Mouse (Mus musculus): Measurements from ENCODE around the gene Plekhj1. TPM values are rescaled to one million over a fixed set of nuclear protein-coding genes. Genes with fewer than 3 reads are reported as not detected.

The Plekhj1 gene
- total RNA-seq, 2 experiments from 2014 or later: 61.9 to 72.8 TPM

DNA sequence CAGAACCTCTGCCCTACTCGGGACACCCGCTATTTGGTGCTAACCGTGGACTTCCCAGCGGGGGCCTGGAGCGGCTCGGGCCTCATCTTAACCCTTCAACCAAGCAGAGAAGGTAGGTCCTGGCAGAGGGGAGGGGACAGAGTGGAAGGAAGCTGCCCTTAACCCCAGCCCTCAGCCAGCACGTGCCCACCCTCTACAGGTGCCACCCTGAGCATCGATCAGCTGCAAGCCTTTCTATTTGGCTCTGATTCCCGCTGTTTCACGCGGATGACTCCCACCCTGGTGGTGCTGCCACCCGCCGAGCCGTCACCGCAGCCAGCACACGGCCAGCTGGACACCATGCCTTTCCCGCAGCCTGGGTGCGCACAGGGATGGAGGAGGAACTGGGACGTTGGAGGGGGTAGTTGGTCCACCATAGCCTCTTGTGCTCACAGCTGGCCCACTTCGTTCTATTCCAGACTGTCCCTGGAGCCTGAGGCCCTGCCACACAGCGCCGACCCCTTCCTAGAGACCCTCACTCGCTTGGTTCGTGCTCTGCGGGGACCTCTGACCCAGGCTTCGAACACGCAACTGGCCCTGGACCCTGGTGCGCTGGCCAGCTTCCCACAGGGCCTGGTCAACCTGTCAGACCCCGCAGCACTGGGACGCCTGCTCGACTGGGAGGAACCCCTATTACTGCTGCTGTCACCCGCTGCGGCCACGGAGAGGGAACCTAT lies 8.1 kb upstream of the Plekhj1 start:
- DNase-seq (ENCODE audit: low spot score in 2 of 2): no peak

GRCm38 (mm10) chr10:80805925-80806324 lies 7.5 kb upstream of the Plekhj1 start:
- peak; percentile 86 to 87 for DNase-seq (ENCODE audit: low spot score in 2 of 2)

DNA sequence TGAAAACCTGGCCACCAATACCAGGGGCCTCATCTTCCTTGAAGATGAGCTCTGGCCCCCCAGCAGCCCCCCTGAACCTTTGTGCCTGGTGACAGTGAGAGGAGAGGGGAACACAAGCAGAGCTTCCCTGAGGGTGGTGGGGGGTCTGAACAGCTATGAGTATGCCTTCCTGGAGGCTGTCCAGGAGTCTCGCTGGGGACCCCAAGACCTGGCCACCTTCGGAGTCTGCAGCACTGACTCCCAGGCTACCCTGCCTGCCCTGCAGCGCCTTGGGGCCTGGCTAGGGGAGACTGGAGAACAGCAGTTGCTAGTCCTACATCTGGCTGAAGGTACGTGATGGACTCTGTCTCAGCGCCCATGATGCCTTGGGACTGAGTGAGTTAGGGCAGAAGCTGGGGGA lies 6.9 kb upstream of the Plekhj1 start:
- DNase-seq (ENCODE audit: low spot score in 2 of 2): peak in 1 of 2 experiments; percentile 20

DNA sequence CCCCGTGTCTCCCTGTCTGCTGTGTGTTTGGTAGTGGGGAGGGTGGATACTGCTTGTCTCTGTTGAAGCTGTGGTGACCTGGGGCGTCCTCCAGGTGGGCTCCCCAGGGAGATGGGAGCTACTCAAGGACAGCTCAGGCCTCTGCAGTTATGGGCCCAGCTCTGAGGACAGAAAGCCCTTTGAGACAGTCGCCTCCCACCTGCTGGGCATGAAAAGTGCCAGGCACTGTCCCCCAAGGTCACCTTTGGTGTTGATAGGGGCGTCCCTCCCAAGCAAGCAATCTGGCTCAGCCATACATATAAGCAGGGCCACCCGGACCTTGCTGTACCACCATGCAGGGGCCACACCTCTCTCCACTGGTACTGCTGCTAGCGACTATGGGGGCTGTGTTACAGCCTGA lies 6.5 kb upstream of the Plekhj1 start, which contains the start of gene Amh:
TSS of gene Amh (plus strand) at position 328 of the 400 bp plus-strand sequence.
- no peak for DNase-seq (ENCODE audit: low spot score in 2 of 2)

GRCm38 (mm10) chr10:80804340-80804739 lies 5.9 kb upstream of the Plekhj1 start:
- no peak for DNase-seq (ENCODE audit: low spot score in 2 of 2)

GRCm38 (mm10) chr10:80802996-80803395 lies 4.6 kb upstream of the Plekhj1 start:
- no peak for DNase-seq (ENCODE audit: low spot score in 2 of 2)

DNA sequence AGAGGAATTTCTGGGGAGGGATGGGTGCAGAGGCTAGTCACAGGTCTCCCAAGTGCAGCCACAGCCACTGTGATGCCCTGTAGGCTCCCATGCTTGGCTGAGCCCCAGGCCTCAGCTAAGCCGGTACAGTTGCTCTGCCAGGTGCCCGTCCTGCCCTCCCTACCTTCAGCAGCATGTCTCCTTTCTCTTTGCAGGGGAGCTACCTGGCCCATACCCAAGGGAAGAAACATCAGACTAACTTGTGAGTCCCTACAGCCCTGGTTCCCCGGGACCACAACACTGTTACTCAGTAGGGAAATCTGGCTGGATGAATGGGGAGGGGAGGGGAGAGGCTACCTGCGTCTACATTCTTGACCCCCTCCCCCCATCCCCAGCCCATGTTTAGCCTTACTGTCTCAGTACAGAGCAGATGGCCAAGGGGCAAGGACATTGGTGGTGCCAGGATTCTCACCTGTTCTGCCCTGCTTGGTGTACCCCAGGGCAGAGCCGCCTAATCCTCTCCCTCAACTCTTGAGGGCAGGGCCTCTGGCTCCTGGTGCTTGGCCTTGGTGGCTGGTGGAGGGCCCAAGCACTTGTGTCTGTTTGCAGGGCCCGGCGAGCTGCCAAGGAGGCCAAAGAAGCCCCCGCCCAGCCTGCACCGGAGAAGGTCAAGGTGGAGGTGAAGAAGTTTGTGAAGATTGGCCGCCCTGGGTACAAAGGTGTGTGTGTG lies 3.9 kb upstream of the Plekhj1 start:
- no peak for DNase-seq (ENCODE audit: low spot score in 2 of 2)

DNA sequence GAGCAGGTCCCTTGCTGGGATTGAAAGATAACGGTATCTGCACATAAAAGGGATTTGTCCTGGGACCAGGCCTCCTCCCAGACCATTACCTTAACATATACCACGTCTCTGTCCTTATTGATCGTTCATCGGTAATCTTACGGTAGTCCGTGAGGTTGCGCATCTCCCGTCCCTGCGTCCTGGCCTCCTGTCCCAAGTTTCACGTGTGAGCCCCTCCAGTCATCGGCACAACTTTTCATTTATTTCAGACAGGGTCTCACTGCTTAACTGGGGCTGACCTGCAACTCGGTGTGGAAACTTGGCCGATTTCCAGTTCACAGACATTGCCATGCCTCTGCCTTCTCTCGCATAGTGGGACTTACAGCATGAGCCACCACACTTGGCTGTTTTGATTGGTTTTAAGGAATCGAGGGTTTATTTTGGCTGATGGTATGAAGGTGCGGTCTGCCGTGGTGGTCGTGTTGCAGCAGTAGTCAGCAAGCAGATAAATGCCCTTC lies 692 bp upstream of the Plekhj1 start:
- DNase-seq (ENCODE audit: low spot score in 2 of 2): no peak

DNA sequence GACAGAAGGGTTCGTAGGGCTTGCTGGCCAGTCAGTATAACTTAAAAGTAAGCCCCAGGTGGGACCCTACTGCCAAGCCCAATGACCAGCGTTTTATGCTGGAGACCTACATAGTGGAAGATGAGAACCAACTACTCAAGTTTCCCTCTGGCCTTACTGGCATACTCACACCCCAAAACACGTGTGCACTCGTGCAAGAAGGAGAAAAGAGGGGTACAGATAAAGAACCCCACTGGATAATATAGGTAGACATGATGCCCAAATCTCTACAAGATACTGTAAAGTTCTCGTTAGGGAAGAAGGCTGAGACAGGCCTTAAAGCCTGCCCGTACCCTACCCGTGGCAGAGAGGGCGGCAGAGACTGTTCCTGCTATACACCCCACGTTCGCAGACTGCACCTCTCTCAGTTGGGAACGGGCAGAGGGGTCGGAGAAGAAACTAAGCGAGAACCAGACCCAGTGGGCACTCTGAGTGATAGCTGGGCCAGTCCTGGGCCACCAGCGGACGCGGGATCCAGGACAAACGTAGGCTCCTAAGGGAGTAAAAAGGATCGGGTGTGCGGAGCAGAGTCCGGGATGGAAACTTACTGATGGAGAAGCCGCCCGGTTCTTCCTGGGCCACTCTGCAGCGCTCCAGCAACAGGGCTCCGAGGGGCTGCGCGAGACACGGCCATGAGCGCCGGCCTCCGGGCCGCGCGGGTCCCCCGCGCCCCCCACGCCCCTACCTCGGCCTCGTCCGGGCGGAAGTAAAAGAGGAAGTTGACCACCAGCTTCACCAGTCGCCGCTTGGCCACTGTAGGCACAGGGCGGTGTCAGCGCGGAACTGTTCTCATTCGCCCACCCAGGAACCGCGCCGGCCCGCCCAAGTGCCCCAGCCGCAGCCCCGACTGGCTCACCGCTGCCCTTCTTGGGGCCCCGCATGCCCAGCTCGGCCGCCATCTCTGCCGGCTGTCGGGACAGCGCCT lies 958 bp downstream of the Plekhj1 start:
- no peak for DNase-seq (ENCODE audit: low spot score in 2 of 2)

- DNase-seq (ENCODE audit: low spot score in 2 of 2): no peak
Measured at GRCm38 (mm10) chr10:80796307-80796848, 2.0 kb downstream of the Plekhj1 start.

GRCm38 (mm10) chr10:80794750-80795149 lies 3.7 kb downstream of the Plekhj1 start:
- DNase-seq (ENCODE audit: low spot score in 2 of 2): no peak

DNA sequence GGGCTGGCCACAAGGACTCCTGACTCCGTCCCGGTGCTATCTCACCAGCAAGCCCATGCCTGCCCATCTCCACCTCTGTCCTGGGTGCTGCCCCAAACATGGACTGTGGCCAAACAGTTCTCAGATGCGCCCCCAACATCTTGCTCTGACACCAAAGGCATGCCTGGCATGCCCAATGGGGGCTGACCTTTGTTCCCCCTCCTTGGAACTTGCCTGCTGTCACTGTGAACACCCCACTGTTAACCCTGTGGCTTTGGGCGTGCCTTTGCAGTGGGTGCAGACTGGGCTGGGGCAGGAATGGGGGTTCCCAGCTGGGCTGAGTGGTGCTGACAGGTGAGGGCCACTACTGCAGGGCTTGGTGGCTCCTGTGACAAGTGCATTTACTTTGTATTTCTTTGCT lies 4.6 kb downstream of the Plekhj1 start:
- DNase-seq (ENCODE audit: low spot score in 2 of 2): no peak

- DNase-seq (ENCODE audit: low spot score in 2 of 2): no peak
Measured at GRCm38 (mm10) chr10:80793033-80793784, 5.2 kb downstream of the Plekhj1 start.

GRCm38 (mm10) chr10:80792175-80793032 lies 6.0 kb downstream of the Plekhj1 start:
- peak in 1 of 2 experiments; percentile 39 for DNase-seq (ENCODE audit: low spot score in 2 of 2)

DNA sequence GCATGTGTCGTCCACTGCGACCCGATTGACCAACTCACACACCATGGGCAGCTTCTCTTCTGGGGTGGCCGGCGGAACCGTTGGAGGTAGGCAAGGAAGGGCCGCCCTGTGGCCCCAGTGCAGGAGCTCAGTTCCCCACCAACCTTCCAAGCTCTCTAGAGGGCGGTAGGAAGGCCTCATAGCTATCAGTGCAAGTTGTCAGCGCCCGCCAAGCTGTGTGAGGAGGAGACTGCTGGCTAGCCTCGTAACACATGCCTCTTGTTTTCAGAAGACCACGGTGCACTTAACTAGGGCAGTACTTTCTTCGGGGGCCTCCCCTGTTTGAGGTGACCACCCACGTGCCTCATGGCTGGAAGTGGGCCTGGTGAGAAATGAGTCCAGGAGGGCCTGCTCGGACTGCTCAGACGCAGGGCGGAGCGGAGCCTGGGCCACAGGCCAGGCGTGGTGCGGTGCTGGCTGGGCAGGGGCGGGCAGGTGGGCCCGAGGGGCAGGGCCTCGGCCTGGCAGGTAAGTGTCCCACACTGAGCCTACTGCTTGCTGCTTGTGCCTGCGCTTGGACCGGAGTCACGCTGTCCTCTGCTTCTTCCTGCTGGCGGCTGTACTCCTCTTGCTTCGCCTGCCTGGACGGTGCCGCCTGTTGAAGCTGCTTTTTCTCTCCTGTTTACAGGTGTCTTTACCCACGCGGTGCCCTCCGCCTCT lies 6.8 kb downstream of the Plekhj1 start:
- no peak for DNase-seq (ENCODE audit: low spot score in 2 of 2)

DNA sequence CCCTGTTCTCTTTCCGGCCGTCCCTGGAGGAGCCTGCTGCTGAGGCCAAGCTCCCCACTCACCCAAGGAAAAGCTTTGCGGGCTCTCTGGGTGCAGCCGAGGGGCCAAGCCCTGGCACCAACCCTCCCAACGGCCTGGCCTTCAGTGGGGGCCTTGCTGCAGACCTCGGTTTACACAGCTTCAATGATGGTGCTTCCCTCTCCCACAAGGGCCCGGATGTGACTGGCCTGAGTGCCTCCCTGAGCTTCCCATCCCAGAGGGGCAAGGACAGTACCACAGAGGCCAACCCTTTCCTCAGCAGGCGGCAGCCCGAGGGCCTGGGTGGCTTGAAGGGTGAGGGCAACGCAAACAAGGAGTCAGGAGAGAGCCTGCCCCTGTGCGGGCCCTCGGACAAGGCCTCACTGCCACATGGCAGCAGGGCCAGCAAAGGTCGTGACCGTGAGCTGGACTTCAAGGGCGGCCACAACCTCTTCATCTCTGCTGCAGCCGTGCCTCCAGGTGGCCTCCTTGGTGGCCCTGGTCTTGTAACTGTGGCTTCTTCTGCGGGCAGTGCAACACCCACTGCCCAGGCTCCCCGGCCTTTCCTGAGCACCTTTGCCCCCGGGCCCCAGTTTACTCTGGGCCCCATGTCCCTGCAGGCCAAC lies 7.5 kb downstream of the Plekhj1 start:
- no peak for DNase-seq (ENCODE audit: low spot score in 2 of 2)

- DNase-seq (ENCODE audit: low spot score in 2 of 2): no peak
Measured at GRCm38 (mm10) chr10:80787517-80787916, 10.9 kb downstream of the Plekhj1 start.

GRCm38 (mm10) chr10:80785963-80786362 lies 12.5 kb downstream of the Plekhj1 start:
- DNase-seq (ENCODE audit: low spot score in 2 of 2): no peak

All from layer of hippocampus, postnatal 10 days (tissue).